Mouse (Mus musculus) thymus, adult 2 months (tissue): ENCODE results near the gene Trcg1.

ENCODE experiments used
- CTCF ChIP-seq: fragments of 200-500 bp; IDR thresholded peaks from 2 replicates; pipeline ENCODE4 v1.5.1; 2012; ENCODE audit warnings: mild to moderate bottlenecking, control low read depth, low read length, moderate library complexity, borderline replicate concordance; ENCODE audit not compliant: control insufficient read depth, poor library complexity, insufficient read depth; ENCODE audit errors: extremely low read depth
- POLR2A ChIP-seq: fragments of 200-500 bp; IDR thresholded peaks from 2 replicates; pipeline ENCODE4 v1.6.1; 2012; ENCODE audit warnings: mild to moderate bottlenecking, low read length, control low read depth, moderate library complexity; ENCODE audit not compliant: control insufficient read depth, poor library complexity, insufficient read depth; ENCODE audit errors: extremely low read depth

DNA sequence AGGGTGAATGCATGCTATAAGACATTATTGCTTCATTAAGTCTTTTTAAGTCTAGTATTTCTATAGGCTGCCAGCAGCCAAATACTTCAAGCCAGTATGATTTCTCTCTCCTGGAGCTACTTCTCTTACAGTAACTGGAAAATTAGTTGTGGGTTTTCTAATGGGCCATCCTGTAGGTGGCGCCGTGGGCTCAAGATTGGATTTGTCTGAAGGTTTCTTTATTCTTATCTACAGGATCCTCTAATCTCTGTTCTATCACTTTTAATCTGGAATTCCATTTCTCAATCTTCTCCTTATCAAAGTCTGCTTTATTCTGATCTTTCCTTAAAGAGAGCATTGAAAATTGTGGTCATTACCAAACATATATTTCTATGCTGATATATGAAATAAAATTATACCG, 27.0 kb upstream of the Trcg1 start:
- TF ChIP-seq POLR2A, result no peak
- no peak for TF ChIP-seq CTCF
